Mouse (Mus musculus): ENCODE measurements around the gene Ctnna3.

- TF ChIP-seq TAL1 (conservative IDR thresholded peaks at IDR 0.05; ENCODE audit: low read depth, low read length) (no peak), GATA1 (IDR thresholded peaks at IDR 0.05; ENCODE audit: borderline replicate concordance, low read length) (no peak), CTCF (IDR thresholded peaks at IDR 0.05; ENCODE audit: low read depth, low read length) (no peak), GATA2 (IDR thresholded peaks at IDR 0.05; ENCODE audit: borderline replicate concordance, low read depth, low read length) (no peak)
Measured at GRCm38 (mm10) chr10:64892458-64892857, 1462.6 kb downstream of the Ctnna3 start.

All from G1E (cell line).